Mouse (Mus musculus): ENCODE measurements around the gene Mmp2.

GRCm38 (mm10) chr8:92834786-92835500 is 7.9 kb downstream of the Mmp2 start:
- TF ChIP-seq POLR2A (IDR thresholded peaks at IDR 0.05; ENCODE audit: borderline replicate concordance, insufficient read depth, low read length) (no peak), CTCF (IDR thresholded peaks at IDR 0.05; ENCODE audit: borderline replicate concordance, insufficient read depth, low read depth, low read length) (no peak)

Data from cerebellum, adult 2 months (tissue).